Mouse (Mus musculus): ENCODE results near the gene Abcb10. TPM values are rescaled to one million over a fixed set of nuclear protein-coding genes. Genes with fewer than 3 reads are reported as not detected.

Gene Abcb10
- polyA plus RNA-seq, 1 experiment from 2014 or later: 16.7 TPM

- WGBS: 84% methylated on average over 13 of the region's 13 CpGs
- DNase-seq (ENCODE audit: low spot score): no peak
Measured at GRCm38 (mm10) chr8:123990277-123991049, 7.5 kb upstream of the Abcb10 start.

GRCm38 (mm10) chr8:123989128-123989527, 6.2 kb upstream of the Abcb10 start:
- Histone ChIP-seq H3K9me3 (ENCODE audit: control insufficient read depth, low read length) (no peaks in the 10 kb centered on the region), H3K4me1 (ENCODE audit: control insufficient read depth, insufficient read depth, low read length) (no peaks in the 10 kb centered on the region), H3K9ac (ENCODE audit: low read depth, low read length) (no peak overlapping the region), H3K36me3 (ENCODE audit: control insufficient read depth, insufficient read depth, low read length) (no peaks in the 10 kb centered on the region), H3K4me2 (ENCODE audit: low read depth, low read length) (no peak overlapping the region), H3K4me3 (ENCODE audit: low read depth, low read length) (no peak overlapping the region), H3K27me3 (replicated peaks; ENCODE audit: control insufficient read depth, insufficient read depth, low read length) (no peaks in the 10 kb centered on the region), H3K27ac (replicated peaks; ENCODE audit: low read depth, low read length) (no peak overlapping the region)
- no peak for DNase-seq (ENCODE audit: low spot score)
- ATAC-seq (ENCODE audit: low read depth): no peak
- 66% methylated on average over 7 of the region's 7 CpGs for WGBS

More at GRCm38 (mm10) chr8:123990277-123991049, 7.5 kb upstream of the Abcb10 start:
- no peaks in the 10 kb centered on the region for H3K4me1 ChIP-seq (ENCODE audit: control insufficient read depth, insufficient read depth, low read length)
- no peaks in the 10 kb centered on the region for H3K27me3 ChIP-seq (replicated peaks; ENCODE audit: control insufficient read depth, insufficient read depth, low read length)
- ATAC-seq (ENCODE audit: low read depth): no peak
- no peak overlapping the region for H3K27ac ChIP-seq (replicated peaks; ENCODE audit: low read depth, low read length)
- H3K9ac ChIP-seq (ENCODE audit: low read depth, low read length): no peak overlapping the region
- H3K36me3 ChIP-seq (ENCODE audit: control insufficient read depth, insufficient read depth, low read length): 0 out of 2 replicates have a peak, but pooled peaks cover 7% of the 10 kb centered on the region
- no peaks in the 10 kb centered on the region for H3K9me3 ChIP-seq (ENCODE audit: control insufficient read depth, low read length)
- H3K4me2 ChIP-seq (ENCODE audit: low read depth, low read length): no peak overlapping the region
- H3K4me3 ChIP-seq (ENCODE audit: low read depth, low read length): no peak overlapping the region

GRCm38 (mm10) chr8:123988605-123989038, 5.7 kb upstream of the Abcb10 start:
- H3K9me3 ChIP-seq (ENCODE audit: control insufficient read depth, low read length): no peaks in the 10 kb centered on the region
- 69% methylated on average over 6 of the region's 6 CpGs for WGBS
- no peak overlapping the region for H3K4me2 ChIP-seq (ENCODE audit: low read depth, low read length)
- no peaks in the 10 kb centered on the region for H3K36me3 ChIP-seq (ENCODE audit: control insufficient read depth, insufficient read depth, low read length)
- ATAC-seq (ENCODE audit: low read depth): no peak
- DNase-seq (ENCODE audit: low spot score): no peak
- H3K4me3 ChIP-seq (ENCODE audit: low read depth, low read length): no peak overlapping the region
- H3K27ac ChIP-seq (replicated peaks; ENCODE audit: low read depth, low read length): no peak overlapping the region
- no peaks in the 10 kb centered on the region for H3K27me3 ChIP-seq (replicated peaks; ENCODE audit: control insufficient read depth, insufficient read depth, low read length)
- no peak overlapping the region for H3K9ac ChIP-seq (ENCODE audit: low read depth, low read length)
- H3K4me1 ChIP-seq (ENCODE audit: control insufficient read depth, insufficient read depth, low read length): no peaks in the 10 kb centered on the region

- Histone ChIP-seq H3K4me1 (ENCODE audit: control insufficient read depth, insufficient read depth, low read length) (peaks cover 4% of the 10 kb centered on the region; the same call in 1 of the 2 replicates), H3K4me3 (ENCODE audit: low read depth, low read length) (peak overlapping the region; percentile 69), H3K9ac (ENCODE audit: low read depth, low read length) (peak overlapping the region; percentile 75), H3K27ac (replicated peaks; ENCODE audit: low read depth, low read length) (peak overlapping the region; percentile 76; the same call in 1 of the 2 replicates), H3K36me3 (ENCODE audit: control insufficient read depth, insufficient read depth, low read length) (no peaks in the 10 kb centered on the region), H3K4me2 (ENCODE audit: low read depth, low read length) (peak overlapping the region; percentile 86), H3K27me3 (replicated peaks; ENCODE audit: control insufficient read depth, insufficient read depth, low read length) (no peaks in the 10 kb centered on the region), H3K9me3 (ENCODE audit: control insufficient read depth, low read length) (no peaks in the 10 kb centered on the region)
- DNase-seq (ENCODE audit: low spot score): no peak
- 0% methylated on average over 13 of the region's 48 CpGs for WGBS
- ATAC-seq (ENCODE audit: low read depth): no peak
Measured at GRCm38 (mm10) chr8:123982291-123982793, 580 bp downstream of the Abcb10 start.

GRCm38 (mm10) chr8:123981674-123982073, 1.2 kb downstream of the Abcb10 start:
- peak overlapping the region; percentile 69 for H3K4me3 ChIP-seq (ENCODE audit: low read depth, low read length)
- 38% methylated on average over 4 of the region's 4 CpGs for WGBS
- ATAC-seq (ENCODE audit: low read depth) (no peak), DNase-seq (ENCODE audit: low spot score) (no peak)
- H3K9ac ChIP-seq (ENCODE audit: low read depth, low read length): no peak overlapping the region
- no peaks in the 10 kb centered on the region for H3K9me3 ChIP-seq (ENCODE audit: control insufficient read depth, low read length)
- H3K4me1 ChIP-seq (ENCODE audit: control insufficient read depth, insufficient read depth, low read length): peaks cover 4% of the 10 kb centered on the region; the same call in 1 of the 2 replicates
- peak overlapping the region; percentile 86 for H3K4me2 ChIP-seq (ENCODE audit: low read depth, low read length)
- no peak overlapping the region for H3K27ac ChIP-seq (replicated peaks; ENCODE audit: low read depth, low read length)
- H3K36me3 ChIP-seq (ENCODE audit: control insufficient read depth, insufficient read depth, low read length): no peaks in the 10 kb centered on the region
- H3K27me3 ChIP-seq (replicated peaks; ENCODE audit: control insufficient read depth, insufficient read depth, low read length): no peaks in the 10 kb centered on the region

- no peaks in the 10 kb centered on the region for H3K36me3 ChIP-seq (ENCODE audit: control insufficient read depth, insufficient read depth, low read length)
- H3K4me2 ChIP-seq (ENCODE audit: low read depth, low read length): no peak overlapping the region
- H3K4me3 ChIP-seq (ENCODE audit: low read depth, low read length): no peak overlapping the region
- DNase-seq (ENCODE audit: low spot score) (no peak), ATAC-seq (ENCODE audit: low read depth) (no peak)
- no peak overlapping the region for H3K27ac ChIP-seq (replicated peaks; ENCODE audit: low read depth, low read length)
- no peaks in the 10 kb centered on the region for H3K9me3 ChIP-seq (ENCODE audit: control insufficient read depth, low read length)
- WGBS: 51% methylated on average over 4 of the region's 4 CpGs
- no peak overlapping the region for H3K9ac ChIP-seq (ENCODE audit: low read depth, low read length)
- peaks cover 4% of the 10 kb centered on the region; the same call in 1 of the 2 replicates for H3K4me1 ChIP-seq (ENCODE audit: control insufficient read depth, insufficient read depth, low read length)
- no peaks in the 10 kb centered on the region for H3K27me3 ChIP-seq (replicated peaks; ENCODE audit: control insufficient read depth, insufficient read depth, low read length)
Measured at GRCm38 (mm10) chr8:123980239-123980638, 2.7 kb downstream of the Abcb10 start.

- H3K27ac ChIP-seq (replicated peaks; ENCODE audit: low read depth, low read length): no peak overlapping the region
- no peak for ATAC-seq (ENCODE audit: low read depth)
Measured at GRCm38 (mm10) chr8:123978926-123979325, 4.0 kb downstream of the Abcb10 start.

GRCm38 (mm10) chr8:123978166-123978838, 4.6 kb downstream of the Abcb10 start:
- Histone ChIP-seq H3K9ac (ENCODE audit: low read depth, low read length) (peak overlapping the region; percentile 30; the same call in 1 of the 2 replicates), H3K27ac (replicated peaks; ENCODE audit: low read depth, low read length) (no peak overlapping the region), H3K4me2 (ENCODE audit: low read depth, low read length) (no peak overlapping the region), H3K9me3 (ENCODE audit: control insufficient read depth, low read length) (no peaks in the 10 kb centered on the region), H3K36me3 (ENCODE audit: control insufficient read depth, insufficient read depth, low read length) (no peaks in the 10 kb centered on the region), H3K27me3 (replicated peaks; ENCODE audit: control insufficient read depth, insufficient read depth, low read length) (no peaks in the 10 kb centered on the region), H3K4me3 (ENCODE audit: low read depth, low read length) (no peak overlapping the region), H3K4me1 (ENCODE audit: control insufficient read depth, insufficient read depth, low read length) (peaks cover 4% of the 10 kb centered on the region; the same call in 1 of the 2 replicates)
- no peak for ATAC-seq (ENCODE audit: low read depth)
- DNase-seq (ENCODE audit: low spot score): no peak
- WGBS: 57% methylated on average over 14 of the region's 14 CpGs

More at GRCm38 (mm10) chr8:123978926-123979325, 4.0 kb downstream of the Abcb10 start:
- Histone ChIP-seq H3K9me3 (ENCODE audit: control insufficient read depth, low read length) (no peaks in the 10 kb centered on the region), H3K27me3 (replicated peaks; ENCODE audit: control insufficient read depth, insufficient read depth, low read length) (no peaks in the 10 kb centered on the region), H3K9ac (ENCODE audit: low read depth, low read length) (no peak overlapping the region), H3K4me3 (ENCODE audit: low read depth, low read length) (no peak overlapping the region), H3K4me1 (ENCODE audit: control insufficient read depth, insufficient read depth, low read length) (peaks cover 4% of the 10 kb centered on the region; the same call in 1 of the 2 replicates), H3K36me3 (ENCODE audit: control insufficient read depth, insufficient read depth, low read length) (no peaks in the 10 kb centered on the region), H3K4me2 (ENCODE audit: low read depth, low read length) (no peak overlapping the region)
- no peak for DNase-seq (ENCODE audit: low spot score)
- WGBS: 81% methylated on average over 7 of the region's 8 CpGs

Data from embryonic facial prominence, embryonic 14.5 days (tissue).